Mouse (Mus musculus) skeletal muscle tissue, adult 2 months (tissue): ENCODE measurements at regions not wholly inside any gene's neighbourhood (a gene's known extent, or its start where the extent isn't known, plus 50 kb on each side); places are given as distances from the start of the nearest gene placed in this dataset.

Experiments used
- DNase-seq: peaks from one replicate; pipeline ENCODE4 v3.0.0-alpha.2; 2012; ENCODE audit warnings: low read depth, low spot score

GRCm38 (mm10) chr8:107715901-107716300, 127.6 kb upstream of the Psmd7 start:
- no peak for DNase-seq

- no peak for DNase-seq
Observed at GRCm38 (mm10) chr8:107717856-107718255, 129.6 kb upstream of the Psmd7 start.

- no peak for DNase-seq
Observed at GRCm38 (mm10) chr8:107719656-107720055, 131.4 kb upstream of the Psmd7 start.

- no peak for DNase-seq
Observed at GRCm38 (mm10) chr8:107726716-107727115, 138.5 kb upstream of the Psmd7 start.

GRCm38 (mm10) chr8:107727276-107727675, 139.0 kb upstream of the Psmd7 start:
- no peak for DNase-seq

GRCm38 (mm10) chr8:107739091-107739490, 150.8 kb upstream of the Psmd7 start:
- DNase-seq = no peak

- DNase-seq = no peak
Observed at GRCm38 (mm10) chr8:107757083-107757482, 168.8 kb upstream of the Psmd7 start.

- no peak for DNase-seq
Observed at GRCm38 (mm10) chr8:107758637-107759036, 170.4 kb upstream of the Psmd7 start.

GRCm38 (mm10) chr8:107776906-107777305, 165.5 kb upstream of the Zfhx3 start:
- no peak for DNase-seq

GRCm38 (mm10) chr8:107785771-107786170, 156.7 kb upstream of the Zfhx3 start:
- DNase-seq = no peak

- no peak for DNase-seq
Observed at GRCm38 (mm10) chr8:107792286-107792685, 150.2 kb upstream of the Zfhx3 start.

GRCm38 (mm10) chr8:107814931-107815330, 127.5 kb upstream of the Zfhx3 start:
- DNase-seq = no peak

GRCm38 (mm10) chr8:107815775-107816174, 126.7 kb upstream of the Zfhx3 start:
- DNase-seq = no peak

GRCm38 (mm10) chr8:107817796-107818195, 124.6 kb upstream of the Zfhx3 start:
- no peak for DNase-seq

- no peak for DNase-seq
Observed at GRCm38 (mm10) chr8:107820174-107820760, 122.2 kb upstream of the Zfhx3 start.

GRCm38 (mm10) chr8:107821522-107821921, 120.9 kb upstream of the Zfhx3 start:
- DNase-seq = no peak

- no peak for DNase-seq
Observed at GRCm38 (mm10) chr8:107824096-107824495, 118.3 kb upstream of the Zfhx3 start.

GRCm38 (mm10) chr8:107824640-107825039, 117.8 kb upstream of the Zfhx3 start:
- DNase-seq = no peak

GRCm38 (mm10) chr8:107827500-107828125, 114.8 kb upstream of the Zfhx3 start:
- DNase-seq = no peak

- DNase-seq = no peak
Observed at GRCm38 (mm10) chr8:107828541-107828940, 113.9 kb upstream of the Zfhx3 start.

GRCm38 (mm10) chr8:107833481-107833880, 109.0 kb upstream of the Zfhx3 start:
- DNase-seq = no peak

GRCm38 (mm10) chr8:107846141-107846540, 96.3 kb upstream of the Zfhx3 start:
- DNase-seq = no peak

- no peak for DNase-seq
Observed at GRCm38 (mm10) chr8:107851236-107852043, 91.0 kb upstream of the Zfhx3 start.
